Mouse (Mus musculus) MEL (cell line): ENCODE measurements around the gene Car15.
A peak's percentile ranks its signal among the peaks of the same experiment; 100 is the strongest.

Experiments
- CHD2 ChIP-seq: IDR thresholded peaks from 2 replicates; pipeline ENCODE4 v1.6.1; 2011; ENCODE audit warnings: low read length, improper control_type of control experiment
- CTCF ChIP-seq, 3 experiments: IDR thresholded peaks in 2 of 3; conservative IDR thresholded peaks in 1 of 3; 2 replicates each; pipeline ENCODE4 v1.5.1; 2011 to 2012; ENCODE audit warnings: low read length in 3 of 3, low read depth in 2 of 3, mild to moderate bottlenecking in 2 of 3, improper control_type of control experiment in 1 of 3, inconsistent platforms in 1 of 3, mixed read lengths in 1 of 3, moderate library complexity in 1 of 3; ENCODE audit not compliant: control insufficient read depth in 1 of 3, insufficient read depth in 1 of 3, poor library complexity in 1 of 3, severe bottlenecking in 1 of 3
- EP300 ChIP-seq, 2 experiments: IDR thresholded peaks; 2 replicates each; pipeline ENCODE4 v1.6.1; 2011; ENCODE audit warnings: improper control_type of control experiment in 2 of 2, low read length in 2 of 2, low read depth in 1 of 2, mild to moderate bottlenecking in 1 of 2
- RAD21 ChIP-seq: IDR thresholded peaks from 2 replicates; pipeline ENCODE4 v1.6.1; 2011; ENCODE audit warnings: mild to moderate bottlenecking, low read depth, low read length, improper control_type of control experiment
- SIN3A ChIP-seq: IDR thresholded peaks from 2 replicates; pipeline ENCODE4 v1.6.1; 2012; ENCODE audit warnings: low read length, improper control_type of control experiment, inconsistent platforms
- TCF12 ChIP-seq: IDR thresholded peaks from 2 replicates; pipeline ENCODE4 v1.6.1; 2014; ENCODE audit warnings: low read depth, mild to moderate bottlenecking, inconsistent platforms, low read length, improper control_type of control experiment, moderate library complexity
- USF1 ChIP-seq: IDR thresholded peaks from 2 replicates; pipeline ENCODE4 v1.6.1; 2014; ENCODE audit warnings: low read depth, mild to moderate bottlenecking, inconsistent platforms, low read length, improper control_type of control experiment, moderate library complexity
- ZMIZ1 ChIP-seq: IDR thresholded peaks from 2 replicates; pipeline ENCODE4 v1.6.1; 2012; ENCODE audit warnings: low read depth, mild to moderate bottlenecking, inconsistent platforms, low read length, improper control_type of control experiment, moderate library complexity

GRCm38 (mm10) chr16:17871248-17871647 is 33.1 kb upstream of the Car15 start:
- peak in 1 of 3 experiments; percentile 18; a peak in 2 of 6 replicates for TF ChIP-seq CTCF (IDR thresholded peaks at IDR 0.05 in 2 of 3, conservative IDR thresholded peaks at IDR 0.05 in 1 of 3; ENCODE audit: control insufficient read depth in 1 of 3, insufficient read depth in 1 of 3, low read depth in 2 of 3, low read length in 3 of 3, poor library complexity in 1 of 3, severe bottlenecking in 1 of 3)
- peak; percentile 98 for TF ChIP-seq SIN3A
- peak; percentile 79 to 88 for TF ChIP-seq EP300 (IDR thresholded peaks at IDR 0.05; ENCODE audit: low read depth in 1 of 2, low read length in 2 of 2)
- TF ChIP-seq RAD21 = no peak
- TF ChIP-seq TCF12 = peak; percentile 91
- no peak for TF ChIP-seq USF1
- TF ChIP-seq CHD2 = no peak
- TF ChIP-seq ZMIZ1 = no peak
